Comparison of ENCODE assay signal across 19 mouse cellular contexts in genomic region chr5:64602356-64602936, GRCm38 (mm10).
DNase-seq lines count a peak whose midpoint lies in the region; ATAC-seq and TF ChIP-seq lines count a peak whose summit lies in the region.
"Had no signal": no experiment of that assay in that cellular context is flagged by ENCODE, and none has a peak within 500 bp of the region (broad histone marks: within the 10 kb centered on the region; RNA-seq: fewer than 3 reads in every experiment).

No protein-coding gene starts in this region.

- peak; percentile 36 for ATAC-seq in liver, embryonic 12.5 days
- ATAC-seq in kidney, postnatal 0 days (replicated peaks; ENCODE audit: low FRiP score, low read depth) = peak; percentile 65
- ATAC-seq in liver, embryonic 15.5 days (ENCODE audit: insufficient read depth) = no peak
- ATAC-seq: forebrain, embryonic 14.5 days had no signal

- H3K27me3 ChIP-seq in liver, embryonic 12.5 days (replicated peaks) = no peaks in the 10 kb centered on the region
- H3K27me3 ChIP-seq in kidney, adult 2 months (replicated peaks; ENCODE audit: control insufficient read depth, insufficient read depth, low read length) = no peaks in the 10 kb centered on the region
- H3K27me3 ChIP-seq in kidney, postnatal 0 days (ENCODE audit: insufficient read depth, low read length) = no peaks in the 10 kb centered on the region
- no peaks in the 10 kb centered on the region for H3K27me3 ChIP-seq in liver, embryonic 15.5 days
- H3K27me3 ChIP-seq: embryonic facial prominence, embryonic 12.5 days; hindbrain, embryonic 12.5 days; limb, embryonic 15.5 days; lung, embryonic 15.5 days; stomach, embryonic 15.5 days had no signal

- no peak overlapping the region for H3K9ac ChIP-seq in liver, embryonic 12.5 days
- no peak overlapping the region for H3K9ac ChIP-seq in kidney, postnatal 0 days (ENCODE audit: low read depth, low read length)
- H3K9ac ChIP-seq in liver, embryonic 15.5 days = no peak overlapping the region
- H3K9ac ChIP-seq: embryonic facial prominence, embryonic 12.5 days; hindbrain, embryonic 12.5 days; limb, embryonic 15.5 days; lung, embryonic 15.5 days; stomach, embryonic 15.5 days had no signal

- no peaks in the 10 kb centered on the region for H3K36me3 ChIP-seq in liver, embryonic 12.5 days
- no peaks in the 10 kb centered on the region for H3K36me3 ChIP-seq in kidney, adult 2 months (ENCODE audit: control insufficient read depth, insufficient read depth, low read length)
- H3K36me3 ChIP-seq in kidney, postnatal 0 days (ENCODE audit: insufficient read depth, low read length) = no peaks in the 10 kb centered on the region
- H3K36me3 ChIP-seq in liver, embryonic 15.5 days (replicated peaks) = no peaks in the 10 kb centered on the region
- H3K36me3 ChIP-seq: embryonic facial prominence, embryonic 12.5 days; hindbrain, embryonic 12.5 days; limb, embryonic 15.5 days; lung, embryonic 15.5 days; stomach, embryonic 15.5 days had no signal

- H3K4me2 ChIP-seq in liver, embryonic 12.5 days = no peak overlapping the region
- H3K4me2 ChIP-seq in kidney, postnatal 0 days (ENCODE audit: low read length) = no peak overlapping the region
- 0 out of 2 replicates have a peak overlapping the region, but pooled peaks have one; percentile 4 for H3K4me2 ChIP-seq in liver, embryonic 15.5 days
- H3K4me2 ChIP-seq: embryonic facial prominence, embryonic 12.5 days; heart, embryonic 11.5 days; hindbrain, embryonic 12.5 days; limb, embryonic 15.5 days; lung, embryonic 15.5 days; stomach, embryonic 15.5 days had no signal

- no peak for DNase-seq in liver
- peak; percentile 80 for DNase-seq in kidney, adult 2 months
- no peak for DNase-seq in kidney, postnatal 0 days (ENCODE audit: low spot score)
- no peak for DNase-seq in natural killer cell, adult 2 months (ENCODE audit: low spot score in 2 of 2)
- DNase-seq in adrenal gland, postnatal 36 days = no peak
- DNase-seq: cerebellum, adult 9-10 months; gastrocnemius, postnatal 36 days; heart, postnatal 14 days; lung, postnatal 4 days had no signal

- H3K27ac ChIP-seq in liver, embryonic 12.5 days = peak overlapping the region; percentile 89
- H3K27ac ChIP-seq in kidney, adult 2 months (ENCODE audit: insufficient read depth, low read depth, low read length) = peak overlapping the region; percentile 75
- 0 out of 2 replicates have a peak overlapping the region, but pooled peaks have one; percentile 19 for H3K27ac ChIP-seq in kidney, postnatal 0 days
- no peak overlapping the region for H3K27ac ChIP-seq in liver, embryonic 15.5 days (replicated peaks)
- H3K27ac ChIP-seq: hindbrain, embryonic 12.5 days; limb, embryonic 15.5 days; lung, embryonic 15.5 days; stomach, embryonic 15.5 days had no signal

- peaks cover 50% of the 10 kb centered on the region for H3K4me1 ChIP-seq in liver, embryonic 12.5 days
- H3K4me1 ChIP-seq in kidney, adult 2 months (ENCODE audit: control insufficient read depth, insufficient read depth, low read length) = peaks cover 26% of the 10 kb centered on the region
- H3K4me1 ChIP-seq in kidney, postnatal 0 days (replicated peaks; ENCODE audit: insufficient read depth, low read length) = peaks cover 19% of the 10 kb centered on the region
- H3K4me1 ChIP-seq in liver, embryonic 15.5 days (replicated peaks) = peaks cover 45% of the 10 kb centered on the region

- H3K9me3 ChIP-seq in liver, embryonic 12.5 days (replicated peaks) = no peaks in the 10 kb centered on the region
- no peaks in the 10 kb centered on the region for H3K9me3 ChIP-seq in kidney, postnatal 0 days (replicated peaks; ENCODE audit: low read length)
- H3K9me3 ChIP-seq in liver, embryonic 15.5 days (replicated peaks) = no peaks in the 10 kb centered on the region
- H3K9me3 ChIP-seq: embryonic facial prominence, embryonic 12.5 days; hindbrain, embryonic 12.5 days; limb, embryonic 15.5 days; lung, embryonic 15.5 days; stomach, embryonic 15.5 days had no signal

- TF ChIP-seq POLR2A in kidney, adult 2 months (IDR thresholded peaks at IDR 0.05; ENCODE audit: low read depth, low read length) = no peak

- H3K4me3 ChIP-seq in liver, embryonic 12.5 days = no peak overlapping the region
- H3K4me3 ChIP-seq in kidney, adult 2 months (ENCODE audit: insufficient read depth, low read depth, low read length) = no peak overlapping the region
- no peak overlapping the region for H3K4me3 ChIP-seq in kidney, postnatal 0 days (replicated peaks; ENCODE audit: low read depth, low read length)
- H3K4me3 ChIP-seq in liver, embryonic 15.5 days (replicated peaks) = no peak overlapping the region
- H3K4me3 ChIP-seq: embryonic facial prominence, embryonic 12.5 days; erythroblast, embryonic 14.5 days; hindbrain, embryonic 12.5 days; limb, embryonic 15.5 days; lung, embryonic 15.5 days; stomach, embryonic 15.5 days had no signal

- TF ChIP-seq CTCF in kidney, adult 2 months (conservative IDR thresholded peaks at IDR 0.05; ENCODE audit: insufficient read depth, insufficient read length, low read depth, low read length) = no peak
- TF ChIP-seq CTCF in kidney, postnatal 0 days (IDR thresholded peaks at IDR 0.05; ENCODE audit: low read depth) = no peak

- WGBS in liver, embryonic 12.5 days (ENCODE audit: insufficient replicate concordance) = 72% methylated on average over 8 of the region's 8 CpGs
- 61% methylated on average over 8 of the region's 8 CpGs for WGBS in kidney, adult 2 months
- WGBS in kidney, postnatal 0 days = 70% methylated on average over 8 of the region's 8 CpGs
- WGBS in liver, embryonic 15.5 days (ENCODE audit: insufficient replicate concordance) = 71% methylated on average over 8 of the region's 8 CpGs
